Mouse (Mus musculus) hindbrain, embryonic 13.5 days (tissue): Measurements from ENCODE around the gene Ccdc66. TPM values are rescaled to one million over a fixed set of nuclear protein-coding genes. Genes with fewer than 3 reads are reported as not detected.

Experiments used
- ATAC-seq: fragments of 200-750 bp; cut with Nextera tagmentation; 2 replicates; pipeline ENCODE4 v1.8.0; 2017; ENCODE audit warnings: moderate TSS enrichment; ENCODE audit not compliant: low FRiP score
- H3K27ac ChIP-seq: fragments of 300-500 bp; sonication (generic); 2 replicates; pipeline ENCODE4 v1.5.1; 2015; ENCODE audit warnings: inconsistent platforms, mild to moderate bottlenecking, moderate library complexity
- H3K27me3 ChIP-seq: fragments of 300-500 bp; sonication (generic); 2 replicates; pipeline ENCODE4 v1.6.1; 2015; ENCODE audit warnings: mild to moderate bottlenecking, inconsistent platforms
- H3K36me3 ChIP-seq: fragments of 300-500 bp; sonication (generic); 2 replicates; pipeline ENCODE4 v1.6.1; 2015; ENCODE audit warnings: mild to moderate bottlenecking, inconsistent platforms
- H3K4me1 ChIP-seq: fragments of 300-500 bp; sonication (generic); replicated peaks from 2 replicates; pipeline ENCODE4 v1.6.1; 2015; ENCODE audit warnings: inconsistent platforms
- H3K4me2 ChIP-seq: fragments of 300-500 bp; sonication (generic); 2 replicates; pipeline ENCODE4 v1.6.1; 2015; ENCODE audit warnings: inconsistent platforms, mild to moderate bottlenecking, moderate library complexity
- H3K4me3 ChIP-seq: fragments of 300-500 bp; sonication (generic); 2 replicates; pipeline ENCODE4 v1.5.1; 2015; ENCODE audit warnings: mild to moderate bottlenecking, inconsistent platforms
- H3K9ac ChIP-seq: fragments of 300-500 bp; sonication (generic); 2 replicates; pipeline ENCODE4 v1.6.1; 2015; ENCODE audit warnings: mild to moderate bottlenecking, inconsistent platforms
- H3K9me3 ChIP-seq: fragments of 300-500 bp; sonication (generic); 2 replicates; pipeline ENCODE4 v1.6.1; 2016; ENCODE audit warnings: inconsistent platforms
- WGBS: fragments of 180-500 bp; shearing (Covaris S2); methylation state at CpG from one replicate; pipeline ENCODE4 v1.1.7; 2015; 5-methylcytosine and 5-hydroxymethylcytosine counted together
- polyA plus RNA-seq: library from polyadenylated mRNA; unstranded; fragments of >200 nt; fragmentation: Nextera tagmentation; extraction: Ambion mirVana; gene quantifications from 2 replicates; pipeline ENCODE4 v1.2.1, GENCODE M21; 2015

Gene Ccdc66
- polyA plus RNA-seq, 1 experiment from 2014 or later: 10.7 TPM

- Histone ChIP-seq H3K27ac (no peak overlapping the region), H3K4me3 (no peak overlapping the region), H3K36me3 (peaks cover 30% of the 10 kb centered on the region), H3K9ac (no peak overlapping the region), H3K4me2 (no peak overlapping the region), H3K27me3 (no peaks in the 10 kb centered on the region), H3K4me1 (no peaks in the 10 kb centered on the region), H3K9me3 (no peaks in the 10 kb centered on the region)
- 100% methylated on average over 1 of the region's 1 CpGs for WGBS
- no peak for ATAC-seq
These were observed 72.1 kb downstream of the Ccdc66 start for GRCm38 (mm10) chr14:27436116-27436515.

DNA sequence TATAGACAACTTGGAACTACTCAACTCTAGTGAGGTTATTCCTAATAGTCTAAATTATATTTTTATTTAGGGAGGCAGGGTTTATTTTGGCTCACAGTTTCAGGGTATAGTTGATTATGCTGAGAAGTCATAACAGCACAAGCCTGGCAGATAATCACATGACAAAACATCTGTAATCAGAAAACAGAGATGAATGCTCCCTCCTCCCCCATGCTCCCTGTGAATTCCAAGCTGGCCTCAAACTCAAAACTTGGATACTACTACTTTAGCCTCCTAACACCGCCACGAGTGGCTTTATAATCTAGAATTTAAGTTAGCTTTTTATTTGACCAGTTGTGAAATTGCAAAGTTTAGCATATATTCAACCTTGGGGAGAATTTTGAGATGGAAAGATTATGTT, 76.2 kb downstream of the Ccdc66 start:
- no peaks in the 10 kb centered on the region for H3K27me3 ChIP-seq
- H3K9me3 ChIP-seq: peaks cover 11% of the 10 kb centered on the region; the same call in 1 of the 2 replicates
- H3K27ac ChIP-seq: no peak overlapping the region
- no peak overlapping the region for H3K9ac ChIP-seq
- WGBS: 100% methylated on average over 2 of the region's 2 CpGs
- H3K4me1 ChIP-seq: peaks cover 9% of the 10 kb centered on the region; the same call in 1 of the 2 replicates
- no peak overlapping the region for H3K4me2 ChIP-seq
- H3K4me3 ChIP-seq: no peak overlapping the region
- no peak for ATAC-seq
- H3K36me3 ChIP-seq: peaks cover 30% of the 10 kb centered on the region

Other genes starting within 250 kb of the Ccdc66 start
- gene Fam208a, start 79.6 kb downstream of the Ccdc66 start, polyA plus RNA-seq: 16.6 and 18.2 TPM in 2 replicates
- 79.8 and 82.7 TPM in 2 replicates for gene Erc2, start 114.0 kb upstream of the Ccdc66 start, polyA plus RNA-seq